Mouse (Mus musculus) heart, adult 9 months (tissue): ENCODE measurements around the gene N6amt1.

Experiments used
- DNase-seq, 2 experiments: peaks; one replicate each; pipeline ENCODE4 v3.0.0; 2022; ENCODE audit warnings: low spot score in 2 of 2

The N6amt1 gene

GRCm38 (mm10) chr16:87384366-87384765 is 30.4 kb downstream of the N6amt1 start:
- no peak for DNase-seq

GRCm38 (mm10) chr16:87387444-87387977 is 33.5 kb downstream of the N6amt1 start:
- DNase-seq, result no peak

GRCm38 (mm10) chr16:87393813-87394548 is 40.0 kb downstream of the N6amt1 start:
- peak; percentile 20 to 52 for DNase-seq

GRCm38 (mm10) chr16:87405001-87405400 is 51.0 kb downstream of the N6amt1 start:
- DNase-seq, result no peak
